Mouse (Mus musculus): ENCODE data around the gene Rnf34. TPM values are rescaled to one million over a fixed set of nuclear protein-coding genes. Genes with fewer than 3 reads are reported as not detected.

The Rnf34 gene
- polyA plus RNA-seq, 1 experiment from 2014 or later = 58.0 TPM

- Histone ChIP-seq H3K4me1 (replicated peaks; ENCODE audit: control insufficient read depth, insufficient read depth, low read length) (peaks cover 18% of the 10 kb centered on the region), H3K27ac (ENCODE audit: low read length) (no peak overlapping the region), H3K9ac (replicated peaks; ENCODE audit: low read depth, low read length) (no peak overlapping the region), H3K36me3 (ENCODE audit: control insufficient read depth, insufficient read depth) (no peaks in the 10 kb centered on the region), H3K9me3 (ENCODE audit: control insufficient read depth, low read length) (no peaks in the 10 kb centered on the region), H3K27me3 (replicated peaks; ENCODE audit: control insufficient read depth, insufficient read depth, low read length) (no peaks in the 10 kb centered on the region), H3K4me3 (replicated peaks; ENCODE audit: low read length) (no peak overlapping the region), H3K4me2 (ENCODE audit: low read length) (no peak overlapping the region)
- no peak for ATAC-seq
- 96% methylated on average over 6 of the region's 6 CpGs for WGBS
Observed at GRCm38 (mm10) chr5:122893270-122893669, 43.4 kb downstream of the Rnf34 start.

DNA sequence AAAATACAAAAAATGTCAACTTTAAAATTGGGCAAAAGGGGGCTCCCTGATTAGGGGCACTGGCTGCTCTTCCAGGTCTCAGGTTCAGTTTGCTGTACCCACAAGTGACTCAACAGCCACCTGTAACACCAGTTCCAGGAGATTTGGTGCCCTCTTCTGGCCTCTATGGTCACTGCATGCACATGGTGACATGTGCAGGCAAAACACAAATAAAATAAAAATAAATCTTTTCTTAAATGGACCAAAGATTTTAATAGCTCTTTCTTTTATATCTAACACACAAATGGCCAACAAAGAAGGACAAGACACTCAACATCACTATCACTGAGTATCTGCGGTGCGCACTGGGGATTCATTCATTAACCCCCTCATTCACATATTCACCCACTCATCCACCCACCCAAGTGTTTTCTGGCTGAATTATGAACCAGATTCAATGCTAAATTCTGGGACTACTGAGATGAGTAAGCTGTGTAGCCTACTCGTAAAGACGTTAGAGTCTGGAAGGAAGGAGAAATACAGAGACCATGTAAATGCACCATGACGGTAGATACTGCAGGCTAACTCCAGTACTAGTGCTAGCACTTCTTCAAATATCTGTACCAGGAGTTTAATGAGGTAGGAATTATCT lies 44.3 kb downstream of the Rnf34 start:
- Histone ChIP-seq H3K27ac (ENCODE audit: low read length) (no peak overlapping the region), H3K4me1 (replicated peaks; ENCODE audit: control insufficient read depth, insufficient read depth, low read length) (peaks cover 24% of the 10 kb centered on the region), H3K27me3 (replicated peaks; ENCODE audit: control insufficient read depth, insufficient read depth, low read length) (no peaks in the 10 kb centered on the region), H3K9ac (replicated peaks; ENCODE audit: low read depth, low read length) (no peak overlapping the region), H3K4me2 (ENCODE audit: low read length) (no peak overlapping the region), H3K4me3 (replicated peaks; ENCODE audit: low read length) (no peak overlapping the region), H3K36me3 (ENCODE audit: control insufficient read depth, insufficient read depth) (no peaks in the 10 kb centered on the region), H3K9me3 (ENCODE audit: control insufficient read depth, low read length) (no peaks in the 10 kb centered on the region)
- WGBS = 87% methylated on average over 5 of the region's 5 CpGs
- ATAC-seq = no peak

- no peak overlapping the region for H3K4me3 ChIP-seq (replicated peaks; ENCODE audit: low read length)
- H3K27me3 ChIP-seq (replicated peaks; ENCODE audit: control insufficient read depth, insufficient read depth, low read length) = no peaks in the 10 kb centered on the region
- WGBS = 68% methylated on average over 4 of the region's 4 CpGs
- H3K4me1 ChIP-seq (replicated peaks; ENCODE audit: control insufficient read depth, insufficient read depth, low read length) = peaks cover 24% of the 10 kb centered on the region
- H3K36me3 ChIP-seq (ENCODE audit: control insufficient read depth, insufficient read depth) = no peaks in the 10 kb centered on the region
- H3K27ac ChIP-seq (ENCODE audit: low read length) = no peak overlapping the region
- H3K4me2 ChIP-seq (ENCODE audit: low read length) = no peak overlapping the region
- H3K9me3 ChIP-seq (ENCODE audit: control insufficient read depth, low read length) = no peaks in the 10 kb centered on the region
- ATAC-seq = no peak
- no peak overlapping the region for H3K9ac ChIP-seq (replicated peaks; ENCODE audit: low read depth, low read length)
Observed at GRCm38 (mm10) chr5:122894821-122895220, 45.0 kb downstream of the Rnf34 start.

GRCm38 (mm10) chr5:122898153-122898552 lies 48.3 kb downstream of the Rnf34 start:
- H3K9ac ChIP-seq (replicated peaks; ENCODE audit: low read depth, low read length) = no peak overlapping the region
- H3K4me2 ChIP-seq (ENCODE audit: low read length) = peak overlapping the region; percentile 90
- no peaks in the 10 kb centered on the region for H3K36me3 ChIP-seq (ENCODE audit: control insufficient read depth, insufficient read depth)
- H3K27ac ChIP-seq (ENCODE audit: low read length) = no peak overlapping the region
- peaks cover 32% of the 10 kb centered on the region for H3K4me1 ChIP-seq (replicated peaks; ENCODE audit: control insufficient read depth, insufficient read depth, low read length)
- no peaks in the 10 kb centered on the region for H3K27me3 ChIP-seq (replicated peaks; ENCODE audit: control insufficient read depth, insufficient read depth, low read length)
- peak overlapping the region; percentile 92 for H3K4me3 ChIP-seq (replicated peaks; ENCODE audit: low read length)
- no peak for ATAC-seq
- WGBS = 80% methylated on average over 6 of the region's 6 CpGs
- H3K9me3 ChIP-seq (ENCODE audit: control insufficient read depth, low read length) = no peaks in the 10 kb centered on the region

- peak overlapping the region; percentile 95 for H3K9ac ChIP-seq (replicated peaks; ENCODE audit: low read depth, low read length)
- 3% methylated on average over 44 of the region's 45 CpGs for WGBS
- ATAC-seq = no peak
Observed at GRCm38 (mm10) chr5:122898963-122899776, 49.3 kb downstream of the Rnf34 start.

GRCm38 (mm10) chr5:122899777-122900557 lies 50.1 kb downstream of the Rnf34 start:
- peak overlapping the region; percentile 95 for H3K9ac ChIP-seq (replicated peaks; ENCODE audit: low read depth, low read length)
- peak overlapping the region; percentile 96 for H3K27ac ChIP-seq (ENCODE audit: low read length)
- H3K4me2 ChIP-seq (ENCODE audit: low read length) = peak overlapping the region; percentile 90
- ATAC-seq = peak; percentile 96
- peaks cover 32% of the 10 kb centered on the region for H3K4me1 ChIP-seq (replicated peaks; ENCODE audit: control insufficient read depth, insufficient read depth, low read length)
- WGBS = under 1% methylated on average over 82 of the region's 120 CpGs
- no peaks in the 10 kb centered on the region for H3K36me3 ChIP-seq (ENCODE audit: control insufficient read depth, insufficient read depth)
- peak overlapping the region; percentile 92 for H3K4me3 ChIP-seq (replicated peaks; ENCODE audit: low read length)
- H3K27me3 ChIP-seq (replicated peaks; ENCODE audit: control insufficient read depth, insufficient read depth, low read length) = no peaks in the 10 kb centered on the region
- H3K9me3 ChIP-seq (ENCODE audit: control insufficient read depth, low read length) = no peaks in the 10 kb centered on the region

More at GRCm38 (mm10) chr5:122898963-122899776, 49.3 kb downstream of the Rnf34 start:
- Histone ChIP-seq H3K4me3 (replicated peaks; ENCODE audit: low read length) (peak overlapping the region; percentile 92), H3K27me3 (replicated peaks; ENCODE audit: control insufficient read depth, insufficient read depth, low read length) (no peaks in the 10 kb centered on the region), H3K9me3 (ENCODE audit: control insufficient read depth, low read length) (no peaks in the 10 kb centered on the region), H3K36me3 (ENCODE audit: control insufficient read depth, insufficient read depth) (no peaks in the 10 kb centered on the region), H3K4me1 (replicated peaks; ENCODE audit: control insufficient read depth, insufficient read depth, low read length) (peaks cover 32% of the 10 kb centered on the region), H3K4me2 (ENCODE audit: low read length) (peak overlapping the region; percentile 90), H3K27ac (ENCODE audit: low read length) (peak overlapping the region; percentile 96)

DNA sequence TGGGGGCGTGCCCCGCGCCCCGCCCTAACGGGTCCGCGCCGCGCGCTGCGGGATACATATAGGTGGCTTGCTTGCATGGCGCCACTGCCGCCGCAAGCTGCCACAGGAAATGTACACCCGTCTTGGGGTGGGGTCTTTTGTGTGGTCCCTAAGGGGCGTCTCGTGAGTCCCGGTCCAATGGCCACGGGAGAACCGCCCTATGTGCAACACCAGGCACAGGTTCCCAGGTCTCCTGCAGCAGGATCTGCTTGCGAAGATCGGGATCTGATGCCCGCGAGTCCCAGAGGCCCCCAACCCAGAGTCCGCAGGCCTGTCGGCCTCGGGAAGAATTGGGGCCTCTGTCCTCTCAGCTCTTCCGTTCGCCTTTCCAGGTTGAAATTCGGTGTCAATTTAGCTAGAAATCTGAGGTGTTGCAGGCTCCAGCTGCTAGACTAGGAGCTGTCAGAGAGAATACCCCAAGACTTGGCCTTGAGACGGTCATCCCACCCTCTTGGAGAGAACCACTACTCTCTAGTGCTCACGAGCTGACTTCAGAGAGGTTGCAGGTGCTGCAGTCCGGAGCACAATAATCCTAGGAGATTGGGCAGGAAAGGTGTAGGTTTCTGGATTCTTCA lies 50.8 kb downstream of the Rnf34 start:
- H3K36me3 ChIP-seq (ENCODE audit: control insufficient read depth, insufficient read depth) = no peaks in the 10 kb centered on the region
- peak overlapping the region; percentile 90 for H3K4me2 ChIP-seq (ENCODE audit: low read length)
- H3K27ac ChIP-seq (ENCODE audit: low read length) = peak overlapping the region; percentile 96
- H3K4me3 ChIP-seq (replicated peaks; ENCODE audit: low read length) = peak overlapping the region; percentile 92
- ATAC-seq = no peak; the same call in 1 of the 2 replicates
- WGBS = 2% methylated on average over 33 of the region's 33 CpGs
- H3K27me3 ChIP-seq (replicated peaks; ENCODE audit: control insufficient read depth, insufficient read depth, low read length) = no peaks in the 10 kb centered on the region
- H3K9ac ChIP-seq (replicated peaks; ENCODE audit: low read depth, low read length) = peak overlapping the region; percentile 95
- no peaks in the 10 kb centered on the region for H3K9me3 ChIP-seq (ENCODE audit: control insufficient read depth, low read length)
- peaks cover 29% of the 10 kb centered on the region for H3K4me1 ChIP-seq (replicated peaks; ENCODE audit: control insufficient read depth, insufficient read depth, low read length)

- 59% methylated on average over 11 of the region's 11 CpGs for WGBS
- peak overlapping the region; percentile 92 for H3K4me3 ChIP-seq (replicated peaks; ENCODE audit: low read length)
- H3K27me3 ChIP-seq (replicated peaks; ENCODE audit: control insufficient read depth, insufficient read depth, low read length) = no peaks in the 10 kb centered on the region
- H3K27ac ChIP-seq (ENCODE audit: low read length) = peak overlapping the region; percentile 96
- H3K4me2 ChIP-seq (ENCODE audit: low read length) = peak overlapping the region; percentile 90
- H3K9me3 ChIP-seq (ENCODE audit: control insufficient read depth, low read length) = no peaks in the 10 kb centered on the region
- peak overlapping the region; percentile 95; the same call in 1 of the 2 replicates for H3K9ac ChIP-seq (replicated peaks; ENCODE audit: low read depth, low read length)
- no peak for ATAC-seq
- H3K4me1 ChIP-seq (replicated peaks; ENCODE audit: control insufficient read depth, insufficient read depth, low read length) = peaks cover 29% of the 10 kb centered on the region
- H3K36me3 ChIP-seq (ENCODE audit: control insufficient read depth, insufficient read depth) = no peaks in the 10 kb centered on the region
Observed at GRCm38 (mm10) chr5:122901179-122901578, 51.3 kb downstream of the Rnf34 start.
